Mouse (Mus musculus) kidney, postnatal 0 days (tissue): Measurements from ENCODE around the gene Ttc30a2. TPM values are rescaled to one million over a fixed set of nuclear protein-coding genes. Genes with fewer than 3 reads are reported as not detected.
A peak's percentile ranks its signal among the peaks of the same experiment; 100 is the strongest.
"Not testable (repeated sequence)": the region's sequence is repeated elsewhere in the genome, so short reads cannot be mapped to it uniquely, and the experiment has no call there.

Source experiments
- ATAC-seq: fragments of 200-750 bp; cut with Nextera tagmentation; replicated peaks from 2 replicates; pipeline ENCODE4 v1.8.0; 2017; ENCODE audit warnings: low read depth, moderate number of reproducible peaks, moderate TSS enrichment, moderate library complexity; ENCODE audit not compliant: low FRiP score
- DNase-seq: peaks from one replicate; pipeline ENCODE4 v3.0.0-alpha.2; 2016; ENCODE audit warnings: low spot score
- H3K27ac ChIP-seq: fragments of 300-500 bp; sonication (generic); 2 replicates; pipeline ENCODE4 v1.5.1; 2014; ENCODE audit warnings: mild to moderate bottlenecking
- H3K27me3 ChIP-seq: fragments of 300-500 bp; sonication (generic); 2 replicates; pipeline ENCODE4 v1.6.1; 2014; ENCODE audit warnings: low read length, mixed read lengths; ENCODE audit not compliant: insufficient read depth
- H3K36me3 ChIP-seq: fragments of 300-500 bp; sonication (generic); 2 replicates; pipeline ENCODE4 v1.6.1; 2014; ENCODE audit warnings: low read length, mixed read lengths; ENCODE audit not compliant: insufficient read depth
- H3K4me1 ChIP-seq: fragments of 300-500 bp; sonication (generic); replicated peaks from 2 replicates; pipeline ENCODE4 v1.6.1; 2014; ENCODE audit warnings: antibody characterized with exemption, low read length, mixed read lengths; ENCODE audit not compliant: insufficient read depth
- H3K4me2 ChIP-seq: fragments of 300-500 bp; sonication (generic); 2 replicates; pipeline ENCODE4 v1.6.1; 2014; ENCODE audit warnings: mild to moderate bottlenecking, low read length, moderate library complexity, mixed read lengths
- H3K4me3 ChIP-seq: fragments of 300-500 bp; sonication (generic); replicated peaks from 2 replicates; pipeline ENCODE4 v1.5.1; 2014; ENCODE audit warnings: low read depth, low read length
- H3K9ac ChIP-seq: fragments of 300-500 bp; sonication (generic); 2 replicates; pipeline ENCODE4 v1.6.1; 2014; ENCODE audit warnings: low read depth, low read length
- H3K9me3 ChIP-seq: fragments of 300-500 bp; sonication (generic); replicated peaks from 2 replicates; pipeline ENCODE4 v1.6.1; 2016; ENCODE audit warnings: low read length, inconsistent platforms, mixed read lengths
- CTCF ChIP-seq: IDR thresholded peaks from 2 replicates; pipeline ENCODE4 v1.5.1; 2016; ENCODE audit warnings: antibody characterized with exemption, low read depth, mild to moderate bottlenecking, moderate library complexity
- WGBS: fragments of 180-500 bp; shearing (Covaris S2); extraction: QIAGEN DNeasy Blood & Tissue Kit; methylation state at CpG from one replicate; pipeline ENCODE4 v1.1.7; 2014; 5-methylcytosine and 5-hydroxymethylcytosine counted together
- polyA plus RNA-seq: library from polyadenylated mRNA; unstranded; fragments of >200 nt; fragmentation: Nextera tagmentation; extraction: Ambion mirVana; gene quantifications from 2 replicates; pipeline ENCODE4 v1.2.1, GENCODE M21; 2015

Ttc30a2 gene
- 0.18 and 0.51 TPM in 2 replicates for polyA plus RNA-seq

- H3K9me3 ChIP-seq, H3K27ac ChIP-seq, H3K27me3 ChIP-seq, H3K36me3 ChIP-seq, H3K4me1 ChIP-seq, H3K4me3 ChIP-seq, H3K4me2 ChIP-seq, H3K9ac ChIP-seq: not testable (repeated sequence)
- peak; percentile 57 for DNase-seq
- ATAC-seq: peak; percentile 44; the same call in 1 of the 2 replicates
- 37% methylated on average over 20 of the region's 24 CpGs for WGBS
Observed at GRCm38 (mm10) chr2:75977752-75978368, at the start of gene Ttc30a2. Gene Ttc30a2, minus strand, starts transcription at chr2:75978170.

- Histone ChIP-seq H3K27ac (no peak overlapping the region), H3K4me2 (no peak overlapping the region), H3K36me3 (no peaks in the 10 kb centered on the region), H3K4me3 (no peak overlapping the region), H3K9me3 (no peaks in the 10 kb centered on the region), H3K9ac (no peak overlapping the region), H3K27me3 (no peaks in the 10 kb centered on the region), H3K4me1 (0 out of 2 replicates have a peak, but pooled peaks cover 4% of the 10 kb centered on the region)
- ATAC-seq: no peak
- DNase-seq: no peak
- no peak for TF ChIP-seq CTCF
- 22% methylated on average over 7 of the region's 7 CpGs for WGBS
Observed at GRCm38 (mm10) chr2:76016890-76017289, 38.9 kb upstream of the Ttc30a2 start.

GRCm38 (mm10) chr2:76016136-76016535, 38.2 kb upstream of the Ttc30a2 start:
- no peak for TF ChIP-seq CTCF
- Histone ChIP-seq H3K4me2 (no peak overlapping the region), H3K9ac (no peak overlapping the region), H3K27ac (no peak overlapping the region), H3K4me3 (no peak overlapping the region), H3K36me3 (no peaks in the 10 kb centered on the region), H3K9me3 (no peaks in the 10 kb centered on the region), H3K4me1 (0 out of 2 replicates have a peak, but pooled peaks cover 4% of the 10 kb centered on the region), H3K27me3 (no peaks in the 10 kb centered on the region)
- DNase-seq: no peak
- peak; percentile 80 for ATAC-seq
- WGBS: 69% methylated on average over 8 of the region's 8 CpGs

- TF ChIP-seq CTCF: no peak
- no peak overlapping the region for H3K27ac ChIP-seq
- ATAC-seq: no peak
- WGBS: 94% methylated on average over 7 of the region's 7 CpGs
- H3K9me3 ChIP-seq: no peaks in the 10 kb centered on the region
- no peak for DNase-seq
- H3K4me3 ChIP-seq: no peak overlapping the region
- H3K9ac ChIP-seq: no peak overlapping the region
- 0 out of 2 replicates have a peak, but pooled peaks cover 4% of the 10 kb centered on the region for H3K4me1 ChIP-seq
- H3K4me2 ChIP-seq: no peak overlapping the region
- no peaks in the 10 kb centered on the region for H3K27me3 ChIP-seq
- no peaks in the 10 kb centered on the region for H3K36me3 ChIP-seq
Observed at GRCm38 (mm10) chr2:76015460-76015859, 37.5 kb upstream of the Ttc30a2 start.

GRCm38 (mm10) chr2:76014659-76015058, 36.7 kb upstream of the Ttc30a2 start:
- ATAC-seq (no peak), DNase-seq (no peak)
- H3K27me3 ChIP-seq: no peaks in the 10 kb centered on the region
- no peaks in the 10 kb centered on the region for H3K36me3 ChIP-seq
- H3K9me3 ChIP-seq: no peaks in the 10 kb centered on the region
- no peak overlapping the region for H3K4me2 ChIP-seq
- no peak overlapping the region for H3K9ac ChIP-seq
- H3K27ac ChIP-seq: no peak overlapping the region
- no peak overlapping the region for H3K4me3 ChIP-seq
- H3K4me1 ChIP-seq: 0 out of 2 replicates have a peak, but pooled peaks cover 4% of the 10 kb centered on the region
- WGBS: 82% methylated on average over 3 of the region's 3 CpGs
- TF ChIP-seq CTCF: no peak

GRCm38 (mm10) chr2:76006194-76006593, 28.2 kb upstream of the Ttc30a2 start:
- H3K9ac ChIP-seq: no peak overlapping the region
- no peak overlapping the region for H3K4me3 ChIP-seq
- 24% methylated on average over 4 of the region's 4 CpGs for WGBS
- H3K27me3 ChIP-seq: no peaks in the 10 kb centered on the region
- no peak overlapping the region for H3K27ac ChIP-seq
- no peaks in the 10 kb centered on the region for H3K36me3 ChIP-seq
- no peak overlapping the region for H3K4me2 ChIP-seq
- ATAC-seq: no peak
- H3K4me1 ChIP-seq: no peaks in the 10 kb centered on the region
- no peaks in the 10 kb centered on the region for H3K9me3 ChIP-seq
- no peak for DNase-seq
- no peak for TF ChIP-seq CTCF

GRCm38 (mm10) chr2:76002899-76003298, 24.9 kb upstream of the Ttc30a2 start:
- TF ChIP-seq CTCF: no peak
- Histone ChIP-seq H3K4me2 (no peak overlapping the region), H3K27me3 (no peaks in the 10 kb centered on the region), H3K4me1 (peaks cover 9% of the 10 kb centered on the region; the same call in 1 of the 2 replicates), H3K36me3 (no peaks in the 10 kb centered on the region), H3K4me3 (no peak overlapping the region), H3K9ac (no peak overlapping the region), H3K27ac (no peak overlapping the region), H3K9me3 (no peaks in the 10 kb centered on the region)
- no peak for DNase-seq
- no peak for ATAC-seq
- WGBS: 47% methylated on average over 9 of the region's 9 CpGs
